Mouse (Mus musculus) heart, adult 2 months (tissue): Measurements from ENCODE around the gene Tbx21. TPM values are rescaled to one million over a fixed set of nuclear protein-coding genes. Genes with fewer than 3 reads are reported as not detected.

Experiments used
- DNase-seq, 2 experiments: peaks; one replicate each; pipeline ENCODE4 v3.0.0; 2021
- H3K27ac ChIP-seq: fragments of 200-600 bp; 2 replicates; pipeline ENCODE4 v1.8.1; 2022
- H3K27me3 ChIP-seq: fragments of 200-500 bp; 2 replicates; pipeline ENCODE4 v1.6.1; 2012; ENCODE audit warnings: mild to moderate bottlenecking, low read length, inconsistent platforms, mixed read lengths; ENCODE audit not compliant: control insufficient read depth, insufficient read depth
- H3K36me3 ChIP-seq: fragments of 200-500 bp; 2 replicates; pipeline ENCODE4 v1.6.1; 2012; ENCODE audit warnings: low read length, inconsistent platforms; ENCODE audit not compliant: control insufficient read depth, insufficient read depth
- H3K4me1 ChIP-seq: fragments of 200-500 bp; 2 replicates; pipeline ENCODE4 v1.6.1; 2011; ENCODE audit warnings: low read length; ENCODE audit not compliant: control insufficient read depth, insufficient read depth
- H3K4me3 ChIP-seq: fragments of 200-600 bp; 2 replicates; pipeline ENCODE4 v1.8.1; 2022
- H3K79me2 ChIP-seq: fragments of 200-500 bp; replicated peaks from 2 replicates; pipeline ENCODE4 v1.6.1; 2012; ENCODE audit warnings: mild to moderate bottlenecking, inconsistent platforms, low read length, moderate library complexity, mixed read lengths; ENCODE audit not compliant: control insufficient read depth, insufficient read depth
- H3K9ac ChIP-seq: fragments of 200-500 bp; 2 replicates; pipeline ENCODE4 v1.6.1; 2012; ENCODE audit warnings: low read depth, mild to moderate bottlenecking, control low read depth, inconsistent platforms, low read length, mixed read lengths
- CTCF ChIP-seq: fragments of 200-600 bp; IDR thresholded peaks from 2 replicates; pipeline ENCODE4 v1.8.1; 2022; ENCODE audit warnings: antibody characterized with exemption, mild to moderate bottlenecking, moderate library complexity
- EP300 ChIP-seq: fragments of 200-500 bp; IDR thresholded peaks from 2 replicates; pipeline ENCODE4 v1.6.1; 2011; ENCODE audit warnings: low read depth, low read length, control low read depth; ENCODE audit not compliant: insufficient read depth
- POLR2A ChIP-seq: fragments of 200-500 bp; IDR thresholded peaks from 2 replicates; pipeline ENCODE4 v1.6.1; 2011; ENCODE audit warnings: mild to moderate bottlenecking, low read depth, low read length, control low read depth; ENCODE audit not compliant: insufficient read depth
- WGBS: fragments of 180-500 bp; shearing (Covaris S2); methylation state at CpG from one replicate; pipeline ENCODE4 v1.1.7; 2018; 5-methylcytosine and 5-hydroxymethylcytosine counted together
- intact Hi-C: fragments of 180-260 bp; cut with DNase I; formaldehyde crosslinking; loops from one replicate; pipeline ENCODE4 v1.15.1; 2025
- polyA plus RNA-seq: library from polyadenylated mRNA; depleted of rRNA; stranded (reverse); fragments of >200 nt; gene quantifications from 2 replicates; pipeline ENCODE4 v1.2.3, GENCODE M21; 2012
- total RNA-seq, 2 experiments: library from RNA; stranded (reverse); gene quantifications; 2 replicates each; pipeline ENCODE4 v1.2.3; 2021

Tbx21 gene
- total and polyA plus RNA-seq, 3 experiments = 0.45 TPM; not detected in 2

- H3K4me3 ChIP-seq = no peak overlapping the region
- TF ChIP-seq POLR2A = no peak
- H3K36me3 ChIP-seq = no peaks in the 10 kb centered on the region
- no peaks in the 10 kb centered on the region for H3K27me3 ChIP-seq
- no peaks in the 10 kb centered on the region for H3K79me2 ChIP-seq
- intact Hi-C loops = no loop called here
- H3K9ac ChIP-seq = no peak overlapping the region
- H3K4me1 ChIP-seq = no peaks in the 10 kb centered on the region; the same call in 1 of the 2 replicates
- DNase-seq = no peak
- H3K27ac ChIP-seq = no peak overlapping the region
- 83% methylated on average over 3 of the region's 3 CpGs for WGBS
Measured at GRCm38 (mm10) chr11:97128956-97129355, 13.8 kb upstream of the Tbx21 start.

DNA sequence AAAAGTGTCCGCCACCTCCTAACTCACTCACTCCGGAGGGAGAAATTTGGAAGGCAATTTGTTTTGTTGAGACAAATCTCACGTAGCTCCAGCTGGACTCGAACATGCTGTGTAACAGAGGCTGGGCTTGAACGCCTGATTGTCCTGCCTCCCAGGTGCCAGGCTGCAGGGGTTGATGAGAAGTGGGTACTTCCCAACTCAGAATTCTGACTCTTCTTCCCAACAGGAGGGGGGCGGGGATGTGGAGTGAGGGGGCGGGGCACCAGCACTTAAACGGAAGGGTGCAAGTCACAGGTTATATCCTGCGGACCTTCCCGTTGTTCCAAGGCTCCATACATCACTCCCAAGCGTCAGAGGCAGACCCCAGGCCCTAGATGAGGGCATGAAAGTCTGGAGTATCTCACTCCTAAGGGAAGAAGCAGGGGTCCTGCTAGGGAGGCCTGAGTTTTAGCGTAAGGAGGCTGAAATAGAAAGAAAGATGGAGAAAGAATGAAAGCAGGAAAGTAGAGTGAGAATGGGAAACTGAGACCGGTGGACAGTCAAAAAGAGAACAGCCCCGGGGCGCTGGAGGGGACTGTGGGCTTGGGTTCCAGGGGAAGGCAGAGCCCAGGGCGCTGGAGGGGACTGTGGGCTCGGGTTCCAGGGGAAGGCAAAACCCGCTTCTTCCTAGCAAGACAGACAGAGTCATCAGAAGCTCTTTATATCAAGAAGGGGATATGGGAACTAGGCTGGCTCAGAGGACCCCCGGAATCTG, 12.5 kb upstream of the Tbx21 start:
- no peaks in the 10 kb centered on the region for H3K4me1 ChIP-seq
- H3K9ac ChIP-seq = peak overlapping the region; percentile 12; the same call in 1 of the 2 replicates
- TF ChIP-seq CTCF = no peak
- no peak for TF ChIP-seq EP300
- no peak for TF ChIP-seq POLR2A
- WGBS = 30% methylated on average over 19 of the region's 19 CpGs
- no peaks in the 10 kb centered on the region for H3K36me3 ChIP-seq
- intact Hi-C loops = no loop called here
- no peaks in the 10 kb centered on the region for H3K79me2 ChIP-seq
- H3K4me3 ChIP-seq = peak overlapping the region; percentile 54
- H3K27me3 ChIP-seq = no peaks in the 10 kb centered on the region
- H3K27ac ChIP-seq = no peak overlapping the region
- DNase-seq = no peak

DNA sequence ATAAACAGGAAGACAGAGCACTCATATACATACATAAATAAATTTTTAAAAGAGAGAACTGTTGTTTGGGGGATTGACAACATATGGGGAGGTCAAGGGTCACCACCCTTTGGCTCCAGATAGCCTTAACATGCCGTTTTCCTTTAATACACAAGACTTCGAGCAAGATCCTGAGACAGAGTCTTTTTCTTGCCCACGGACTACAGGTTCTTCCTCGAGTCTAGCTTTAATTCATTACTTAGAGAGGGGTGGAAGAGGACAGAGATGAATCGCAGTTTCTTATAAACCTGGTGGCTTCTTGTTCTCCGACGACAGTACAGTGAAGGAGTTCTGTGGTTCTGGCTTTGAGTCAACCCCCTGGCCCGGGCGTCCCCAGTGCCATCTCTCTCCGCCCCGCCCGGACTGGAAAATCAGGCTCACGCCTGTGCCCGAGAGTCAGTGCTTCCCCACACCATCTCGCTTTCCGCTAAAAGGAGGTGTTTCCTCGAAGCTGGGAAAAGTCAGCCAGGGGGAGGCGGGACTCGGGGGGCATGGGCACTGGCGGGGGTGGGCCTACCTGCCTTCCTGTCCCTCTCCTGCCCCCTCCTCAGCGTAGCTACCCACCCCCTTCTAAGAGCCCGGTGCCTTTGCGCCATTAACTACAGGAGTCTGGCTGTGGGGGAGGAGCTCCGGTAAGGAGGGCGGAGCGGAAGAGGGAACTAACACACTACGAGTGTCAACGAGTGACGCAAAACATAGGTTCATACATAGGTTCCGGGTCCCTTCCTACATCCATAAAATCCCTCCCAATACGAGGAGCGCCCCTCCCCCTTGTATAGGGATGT, 11.7 kb upstream of the Tbx21 start:
- Histone ChIP-seq H3K79me2 (no peaks in the 10 kb centered on the region), H3K4me3 (peak overlapping the region; percentile 54), H3K36me3 (no peaks in the 10 kb centered on the region), H3K27ac (no peak overlapping the region), H3K27me3 (no peaks in the 10 kb centered on the region), H3K9ac (peak overlapping the region; percentile 52; the same call in 1 of the 2 replicates), H3K4me1 (no peaks in the 10 kb centered on the region)
- TF ChIP-seq EP300 (no peak), POLR2A (no peak), CTCF (no peak)
- DNase-seq = peak; percentile 67 to 78
- intact Hi-C loops = no loop called here
- 4% methylated on average over 32 of the region's 32 CpGs for WGBS

- no peaks in the 10 kb centered on the region for H3K79me2 ChIP-seq
- DNase-seq = no peak
- no peaks in the 10 kb centered on the region for H3K36me3 ChIP-seq
- TF ChIP-seq EP300 (no peak), CTCF (no peak), POLR2A (no peak)
- intact Hi-C loops = no loop called here
- no peak overlapping the region for H3K27ac ChIP-seq
- H3K4me1 ChIP-seq = no peaks in the 10 kb centered on the region
- 72% methylated on average over 10 of the region's 10 CpGs for WGBS
- H3K4me3 ChIP-seq = no peak overlapping the region
- H3K27me3 ChIP-seq = no peaks in the 10 kb centered on the region
- no peak overlapping the region for H3K9ac ChIP-seq
Measured at GRCm38 (mm10) chr11:97124266-97125036, 9.3 kb upstream of the Tbx21 start.

DNA sequence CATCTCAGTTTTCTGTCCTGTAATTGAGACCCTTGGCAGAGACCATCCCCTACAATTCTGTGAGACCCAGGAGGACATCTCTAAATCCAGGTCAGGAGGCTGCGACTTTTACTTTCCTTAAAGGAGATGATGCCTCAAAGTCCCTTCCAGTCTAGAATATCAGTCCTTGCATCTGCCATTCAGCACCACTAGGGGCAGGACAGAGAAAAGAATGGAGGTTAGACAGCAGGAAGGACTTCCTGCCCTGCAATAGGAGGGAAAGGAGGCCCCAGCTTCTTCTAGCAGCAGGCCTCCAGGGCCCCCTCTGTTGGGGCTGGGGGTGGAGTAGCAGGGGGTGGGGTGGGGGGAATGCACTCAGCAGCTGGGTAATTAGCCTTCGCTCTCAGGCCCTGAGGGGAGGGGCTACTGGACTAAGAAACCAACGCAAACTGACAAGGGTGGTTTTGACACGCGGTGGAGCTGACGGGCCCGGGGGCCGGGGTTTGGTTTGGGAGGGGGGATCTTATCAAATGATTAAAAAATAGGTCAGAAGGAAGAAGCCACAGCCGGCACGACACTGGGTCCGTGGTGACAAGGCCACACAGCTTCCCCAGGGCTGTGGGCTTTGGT, 8.3 kb upstream of the Tbx21 start:
- no peak overlapping the region for H3K27ac ChIP-seq
- no peak overlapping the region for H3K4me3 ChIP-seq

More for the DNA sequence above, 8.3 kb upstream of the Tbx21 start:
- Histone ChIP-seq H3K4me1 (no peaks in the 10 kb centered on the region), H3K27me3 (no peaks in the 10 kb centered on the region), H3K79me2 (no peaks in the 10 kb centered on the region), H3K9ac (no peak overlapping the region), H3K36me3 (no peaks in the 10 kb centered on the region)
- TF ChIP-seq CTCF = peak; percentile 47
- TF ChIP-seq POLR2A = no peak
- TF ChIP-seq EP300 = no peak
- 20% methylated on average over 11 of the region's 11 CpGs for WGBS
- no peak for DNase-seq
- intact Hi-C loops = no loop called here
